Mouse (Mus musculus): ENCODE results near the gene Atp6v0c.

GRCm38 (mm10) chr17:24203068-24203467 lies 33.6 kb upstream of the Atp6v0c start:
- peak; percentile 72 for TF ChIP-seq GATA1 (IDR thresholded peaks at IDR 0.05; ENCODE audit: low read length)
- TF ChIP-seq TAL1 (IDR thresholded peaks at IDR 0.05; ENCODE audit: low read length): peak; percentile 64; the same call in 2 of the 3 replicates

Measured in erythroblast, embryonic 14.5 days (primary cell).